Mouse (Mus musculus) liver, adult (tissue): ENCODE results near the gene Snx21.

Experiments used
- GATA4 ChIP-seq: IDR thresholded peaks from 2 replicates; pipeline ENCODE4 v1.6.1; 2014; ENCODE audit warnings: mild to moderate bottlenecking, low read length; ENCODE audit not compliant: insufficient replicate concordance

Snx21 gene

DNA sequence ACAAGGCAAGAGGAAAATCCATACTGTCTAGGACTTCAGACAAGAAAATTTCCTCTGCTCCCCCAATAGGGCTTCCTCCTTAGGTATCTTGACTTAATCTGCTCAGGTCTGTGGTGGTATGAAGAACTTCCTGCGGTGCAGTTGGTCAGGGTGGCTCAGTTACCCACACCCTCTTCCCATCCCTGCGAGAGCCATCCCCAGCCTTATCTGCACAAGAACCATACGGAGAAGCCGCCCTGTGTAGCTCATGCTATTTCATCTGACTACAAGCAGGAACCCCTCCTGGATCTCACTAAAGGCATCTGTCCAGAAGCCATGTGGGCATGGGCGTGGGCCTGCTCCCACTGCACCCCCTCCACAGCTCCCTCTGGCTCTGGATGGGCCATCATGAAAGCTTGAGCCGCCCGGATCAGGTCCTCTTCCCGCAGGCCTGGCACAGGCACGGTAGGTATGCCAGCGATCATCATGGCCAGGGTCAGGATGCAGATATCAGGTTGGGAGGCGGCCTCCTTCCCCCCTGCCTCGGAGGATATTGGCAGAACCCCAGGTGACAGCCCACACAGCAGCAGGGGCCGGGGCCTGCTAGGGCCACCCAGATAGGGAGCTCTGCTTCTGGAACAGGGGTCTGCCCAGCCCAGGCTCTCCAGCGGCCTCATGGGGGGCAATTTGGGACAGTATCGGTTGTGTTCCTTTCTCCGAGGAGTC lies 41.7 kb downstream of the Snx21 start:
- no peak for TF ChIP-seq GATA4

DNA sequence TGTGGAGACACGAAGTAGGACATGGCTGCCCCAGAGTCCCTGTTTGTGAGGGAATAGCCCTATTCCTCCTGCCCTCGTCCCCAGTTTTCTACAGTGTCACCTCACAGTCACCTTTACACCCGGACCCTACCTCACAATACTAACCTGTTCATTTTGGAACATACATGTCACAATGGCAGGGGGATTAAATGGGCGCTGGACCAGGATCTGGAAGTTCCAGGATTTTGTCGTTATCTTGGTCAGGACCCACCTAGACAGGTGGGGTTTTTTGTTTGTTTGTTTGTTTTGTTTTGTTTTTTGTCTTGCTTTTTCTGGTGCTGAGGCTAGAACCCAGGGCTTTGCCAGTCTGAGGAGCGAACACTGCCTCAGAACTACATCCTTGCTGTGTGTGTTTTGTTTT lies 42.8 kb downstream of the Snx21 start, which contains the start of gene Spata25:
TSS of gene Spata25 (minus strand) at position 101 of the 400 bp plus-strand sequence.
- TF ChIP-seq GATA4: no peak

DNA sequence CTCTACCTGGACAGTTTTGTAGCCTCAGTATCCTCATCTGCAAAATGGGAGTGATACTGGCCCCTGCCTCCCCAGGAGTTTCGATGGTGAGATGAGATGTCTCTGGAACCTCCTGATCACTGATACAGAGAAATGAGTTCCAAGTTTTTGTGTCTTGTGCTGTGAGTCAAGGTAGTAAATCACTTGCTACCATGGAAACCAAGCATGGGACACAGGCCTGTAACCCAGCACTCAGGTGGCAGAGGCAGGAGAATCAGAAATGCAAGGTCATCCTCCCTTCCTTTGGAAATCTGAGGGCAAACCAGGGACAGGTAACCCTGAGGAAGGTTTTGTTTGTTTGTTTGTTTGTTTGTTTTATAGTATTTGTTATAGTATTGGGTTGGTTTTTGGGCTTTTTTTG lies 43.5 kb downstream of the Snx21 start:
- no peak for TF ChIP-seq GATA4

DNA sequence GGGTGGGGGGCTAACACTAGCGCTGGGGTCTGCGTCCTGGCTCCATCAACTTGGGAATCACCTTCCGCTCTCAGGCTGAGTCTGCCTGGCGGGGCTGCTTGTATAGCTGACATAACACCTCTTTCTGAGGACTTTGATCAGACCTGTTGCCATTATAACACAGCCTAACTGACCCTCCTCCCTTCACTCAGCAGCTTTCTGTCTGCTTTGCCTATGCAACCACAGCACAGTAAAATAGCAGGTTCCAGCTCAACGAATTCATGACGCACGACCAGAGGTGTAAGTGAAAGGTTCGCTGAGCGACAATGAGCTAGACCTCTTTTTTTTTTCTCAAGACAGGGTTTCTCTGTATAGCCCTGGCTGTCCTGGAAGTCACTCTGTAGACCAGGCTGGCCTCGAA lies 45.4 kb downstream of the Snx21 start:
- TF ChIP-seq GATA4: no peak

DNA sequence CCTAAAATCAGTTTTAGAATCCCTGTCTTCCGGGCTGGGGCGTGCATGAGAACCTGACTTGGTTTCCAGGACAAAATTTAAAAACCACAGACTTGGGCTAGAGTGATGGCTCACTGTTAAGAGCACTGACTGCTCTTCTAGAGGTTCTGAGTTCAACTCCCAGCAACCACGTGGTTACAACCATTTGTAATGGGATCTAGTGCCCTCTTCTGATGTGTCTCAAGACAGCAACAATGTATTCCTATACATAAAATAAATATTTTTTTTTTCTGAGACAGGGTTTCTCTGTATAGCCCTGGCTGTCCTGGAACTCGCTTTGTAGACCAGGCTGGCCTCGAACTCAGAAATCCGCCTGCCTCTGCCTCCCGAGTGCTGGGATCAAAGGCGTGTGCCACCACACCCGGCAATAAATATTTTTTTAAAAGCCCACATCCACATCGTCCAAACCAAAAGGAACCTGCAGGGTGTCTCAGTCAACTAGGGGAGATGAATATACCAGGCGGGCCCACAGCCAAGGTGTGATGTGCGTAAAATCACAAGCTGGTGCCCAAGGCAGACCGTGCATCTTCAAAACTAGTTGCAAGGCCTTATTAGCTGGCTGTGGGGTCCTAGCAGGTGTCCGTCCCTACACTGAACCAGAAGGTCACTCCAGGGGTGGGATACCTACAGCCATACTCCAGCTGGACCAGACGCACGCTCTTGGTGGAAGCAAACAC lies 46.6 kb downstream of the Snx21 start:
- TF ChIP-seq GATA4: no peak

DNA sequence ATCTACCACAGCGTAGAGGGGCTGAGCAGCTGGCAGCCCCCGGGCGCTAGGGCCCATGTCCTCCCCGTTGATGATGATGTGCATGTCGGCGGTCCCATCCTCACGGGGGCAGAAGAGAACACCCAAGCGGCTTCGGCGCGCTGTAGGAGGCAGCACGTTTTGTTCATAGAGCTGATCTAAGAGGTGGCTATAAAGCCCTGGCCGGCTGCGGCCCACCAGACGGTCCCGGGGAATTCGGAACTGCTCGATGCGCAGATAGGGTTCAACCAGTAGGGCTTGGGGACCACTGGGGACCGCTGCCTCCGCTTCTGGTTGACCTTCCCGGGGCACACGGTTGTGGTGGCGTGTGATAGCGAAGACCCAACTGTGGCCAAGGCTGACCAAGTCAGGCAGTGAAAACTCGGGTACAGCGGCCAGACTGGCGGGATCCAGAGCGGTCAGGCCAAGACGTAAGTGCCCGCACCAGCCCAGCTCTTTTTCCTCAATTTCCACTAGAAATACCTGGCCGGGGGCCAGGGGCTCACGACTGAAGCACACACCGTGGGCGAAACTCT lies 47.2 kb downstream of the Snx21 start, which contains the start of gene Ctsa:
TSS of gene Ctsa (plus strand) at position 126 of the 554 bp plus-strand sequence.
- TF ChIP-seq GATA4: no peak

DNA sequence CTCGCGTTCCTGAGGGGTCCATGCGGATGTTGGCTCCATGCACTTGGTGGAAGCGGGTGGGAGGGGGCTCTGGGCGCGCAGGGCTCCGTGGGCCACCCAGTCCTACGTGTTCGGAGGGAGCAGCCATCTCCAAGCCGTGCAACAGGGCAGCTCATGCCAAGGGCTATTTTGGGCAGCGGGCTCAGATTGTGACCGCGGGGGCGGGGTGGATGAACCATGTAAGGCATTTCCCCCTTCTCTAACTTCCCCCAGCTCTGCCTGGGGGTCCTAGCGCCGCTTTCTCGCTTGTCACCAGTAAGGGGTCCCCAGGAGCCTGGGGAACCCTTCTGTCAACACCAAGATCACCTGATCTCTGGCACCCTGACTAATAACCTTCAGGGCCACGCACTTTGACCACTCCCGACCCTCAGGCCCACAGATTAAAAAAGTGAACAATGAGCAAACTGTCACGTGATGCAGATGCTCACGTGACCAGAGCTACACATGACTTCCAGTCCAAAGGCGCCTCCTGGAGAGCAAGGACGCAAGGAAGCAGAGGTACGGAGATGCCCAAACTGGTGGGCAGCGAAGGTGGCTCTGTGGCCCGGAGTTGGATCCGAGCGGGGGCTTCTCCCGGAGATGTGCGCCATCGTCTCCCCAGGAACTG lies 47.8 kb downstream of the Snx21 start, which contains the start of gene Neurl2:
TSS of gene Neurl2 (minus strand) at position 143 of the 646 bp plus-strand sequence.
- TF ChIP-seq GATA4: no peak

DNA sequence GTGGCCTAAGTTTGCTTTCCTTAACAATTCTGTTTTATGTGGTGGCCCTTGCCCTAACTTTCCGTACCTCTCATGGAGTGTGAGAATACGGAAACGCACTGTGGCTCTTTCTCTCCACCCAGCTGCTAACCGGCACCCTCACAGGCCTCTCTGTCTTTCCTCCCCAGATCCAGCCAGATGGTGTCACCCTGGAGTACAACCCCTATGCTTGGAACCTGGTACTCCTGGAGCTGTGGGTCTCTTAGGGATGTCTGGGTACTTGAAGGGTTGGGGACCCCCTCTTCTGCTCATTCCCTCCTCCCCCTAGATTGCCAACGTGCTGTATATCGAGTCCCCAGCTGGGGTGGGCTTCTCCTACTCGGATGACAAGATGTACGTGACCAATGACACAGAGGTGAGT lies 48.9 kb downstream of the Snx21 start:
- TF ChIP-seq GATA4: no peak

DNA sequence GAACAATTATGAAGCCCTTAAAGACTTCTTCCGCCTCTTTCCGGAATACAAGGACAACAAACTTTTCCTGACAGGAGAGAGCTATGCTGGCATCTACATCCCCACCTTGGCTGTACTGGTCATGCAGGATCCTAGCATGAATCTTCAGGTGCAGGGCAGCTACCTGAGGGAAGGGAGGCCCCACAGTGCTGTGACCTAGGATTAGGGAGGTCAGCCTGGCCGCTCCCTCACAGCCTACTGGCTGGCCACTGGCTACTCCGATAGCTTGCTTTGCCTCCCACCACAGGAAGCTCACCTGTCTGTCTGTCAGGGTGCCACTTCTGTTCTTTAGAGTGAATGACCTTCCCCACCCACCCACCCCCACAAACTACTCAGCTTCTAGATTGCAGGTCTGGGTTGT lies 49.5 kb downstream of the Snx21 start:
- no peak for TF ChIP-seq GATA4
